Mouse (Mus musculus) heart, postnatal 36 days (tissue): ENCODE results near the gene Ythdf1. TPM values are rescaled to one million over a fixed set of nuclear protein-coding genes. Genes with fewer than 3 reads are reported as not detected.

ENCODE experiments used
- DNase-seq, 2 experiments: peaks; one replicate each; pipeline ENCODE4 v3.0.0; 2021 to 2022
- intact Hi-C: fragments of 180-260 bp; cut with DNase I; formaldehyde crosslinking; loops from one replicate; pipeline ENCODE4 v1.15.1; 2025
- total RNA-seq, 2 experiments: library from RNA; stranded (reverse); gene quantifications; 2 replicates each; pipeline ENCODE4 v1.2.3; 2021

Ythdf1 gene
- total RNA-seq, 2 experiments from 2014 or later: 36.8 to 37.6 TPM

DNA sequence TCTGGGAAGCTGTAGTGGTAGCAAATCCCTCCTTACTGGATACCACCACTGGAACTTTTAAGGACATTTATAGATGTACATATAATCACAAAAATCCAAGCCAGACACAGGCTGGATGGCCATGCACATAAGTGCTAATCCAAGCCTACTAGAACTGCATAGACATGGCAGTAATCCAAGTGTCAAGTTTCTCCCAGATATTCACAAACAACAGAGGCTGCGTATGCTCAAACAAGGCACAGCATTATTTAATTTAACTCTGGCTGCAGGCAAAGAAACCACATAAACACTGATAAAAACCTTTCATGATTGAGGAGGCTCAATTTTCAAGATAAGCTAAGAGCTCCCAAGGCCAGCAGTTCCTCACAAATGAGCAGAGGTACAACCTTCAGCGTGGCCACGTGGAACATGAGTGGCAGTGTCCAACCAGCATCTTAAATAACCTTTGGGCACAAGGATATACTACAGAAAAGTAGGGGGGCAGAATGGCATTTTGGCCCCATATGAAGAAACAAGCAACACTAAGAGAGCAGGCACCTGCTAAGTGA is 4.8 kb downstream of the Ythdf1 start:
- no peak for DNase-seq
- intact Hi-C loops: no loop called here

DNA sequence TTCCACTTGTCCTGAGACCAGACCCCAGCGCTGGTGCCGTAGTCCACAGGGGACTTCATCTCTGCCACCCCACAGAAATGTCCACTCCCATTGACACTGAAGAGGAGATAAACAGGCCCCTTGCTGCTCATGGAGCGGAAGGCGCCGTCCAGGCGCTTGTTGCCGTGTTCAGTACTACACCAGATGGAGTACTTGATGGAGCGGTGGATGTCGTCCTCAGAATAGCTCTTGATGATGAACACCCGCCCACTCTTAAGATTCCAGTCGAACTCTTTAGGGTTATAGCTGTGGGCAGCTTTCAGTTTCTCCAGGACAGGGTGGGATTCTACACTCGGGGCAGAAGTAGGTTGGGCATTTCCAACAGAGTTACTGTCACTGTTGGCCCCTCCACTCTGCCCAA is 9.8 kb downstream of the Ythdf1 start:
- DNase-seq: no peak
- intact Hi-C loops: no loop called here

DNA sequence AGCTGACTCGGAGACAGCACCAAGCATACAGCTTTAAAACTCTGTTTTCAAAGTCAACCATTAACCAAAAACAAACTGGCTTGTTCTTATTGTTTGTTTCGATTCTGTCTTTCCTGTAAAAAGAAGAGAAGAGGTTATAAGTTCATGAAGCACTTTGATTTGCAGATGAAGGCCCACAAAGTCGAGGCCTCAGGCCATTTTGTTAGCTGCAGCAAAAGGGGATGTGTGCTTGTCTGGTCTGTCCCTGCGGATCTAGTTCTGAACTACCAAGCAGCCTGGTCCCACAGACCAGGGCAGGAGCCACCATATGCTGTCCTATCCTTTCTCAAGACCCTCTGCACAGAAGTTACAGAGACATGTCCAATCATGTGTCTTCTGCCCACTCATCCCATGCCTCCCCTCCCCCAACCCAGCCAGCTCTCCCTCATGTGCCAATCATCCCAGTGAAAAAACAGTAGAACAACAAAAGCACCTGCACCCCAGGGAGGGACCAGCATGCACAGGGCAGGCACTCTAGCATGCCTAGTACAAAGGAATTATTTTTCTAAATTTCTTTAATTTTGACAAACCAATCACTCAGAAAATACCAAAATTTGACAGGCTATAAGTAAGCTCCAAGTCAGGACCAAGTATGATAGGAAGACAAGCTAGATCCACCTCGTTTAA is 15.1 kb downstream of the Ythdf1 start:
- DNase-seq: no peak
- intact Hi-C loops: no loop called here

DNA sequence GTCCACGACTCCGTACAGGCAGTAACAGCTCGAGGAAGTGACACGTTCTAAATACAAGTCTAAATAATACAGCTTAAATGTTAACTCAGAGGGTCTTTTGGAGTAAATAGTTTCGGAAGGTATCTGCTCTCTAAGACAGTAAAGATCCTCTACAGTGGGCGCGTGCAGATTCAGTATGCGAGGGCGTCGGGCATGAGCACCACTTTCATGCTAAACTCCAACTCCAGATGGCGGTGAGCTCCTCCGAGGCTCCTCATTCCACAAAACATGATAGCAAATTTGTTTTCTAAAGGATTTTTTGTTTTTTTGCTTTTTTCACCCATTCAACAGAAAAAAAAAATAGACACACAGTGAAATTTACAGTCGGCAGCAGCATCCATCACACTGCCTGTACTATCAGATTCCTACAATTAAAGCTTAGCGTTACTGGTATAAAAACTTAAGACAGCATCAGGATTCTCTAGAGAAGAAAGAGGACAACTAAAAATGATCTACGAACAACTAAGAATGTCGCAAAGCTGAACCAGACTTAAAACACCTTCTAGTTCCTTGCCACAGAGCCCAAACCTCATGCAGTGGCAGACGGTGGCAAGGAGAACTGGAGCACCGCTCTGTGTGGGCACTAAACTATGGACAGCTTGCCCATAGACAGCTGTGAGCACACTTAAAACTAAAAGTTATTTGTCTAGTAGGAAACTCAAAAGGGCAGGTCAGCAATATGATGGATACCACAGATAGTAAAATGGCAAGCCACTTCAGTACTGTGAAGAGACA is 16.1 kb downstream of the Ythdf1 start:
- DNase-seq: no peak
- intact Hi-C loops: no loop called here

DNA sequence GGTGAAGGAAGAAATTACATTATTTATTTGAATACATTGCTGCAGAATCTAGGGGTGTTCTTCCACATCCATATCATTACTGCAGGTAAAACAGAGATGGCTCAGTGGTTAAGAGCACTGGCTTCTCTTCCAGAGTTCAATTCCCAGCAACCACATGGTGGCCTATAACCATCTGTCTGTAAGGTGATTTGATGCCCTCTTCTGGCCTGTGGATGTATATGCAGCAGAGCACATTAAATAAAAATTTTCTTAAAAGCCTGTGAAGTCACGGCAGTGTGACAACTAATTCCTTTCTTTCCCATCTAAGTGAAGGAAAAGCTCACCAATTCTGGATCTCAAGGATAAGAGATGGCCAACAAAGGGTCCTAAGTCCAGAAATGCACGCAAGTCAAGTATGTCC is 18.7 kb downstream of the Ythdf1 start:
- intact Hi-C loops: no loop called here
- DNase-seq: no peak

DNA sequence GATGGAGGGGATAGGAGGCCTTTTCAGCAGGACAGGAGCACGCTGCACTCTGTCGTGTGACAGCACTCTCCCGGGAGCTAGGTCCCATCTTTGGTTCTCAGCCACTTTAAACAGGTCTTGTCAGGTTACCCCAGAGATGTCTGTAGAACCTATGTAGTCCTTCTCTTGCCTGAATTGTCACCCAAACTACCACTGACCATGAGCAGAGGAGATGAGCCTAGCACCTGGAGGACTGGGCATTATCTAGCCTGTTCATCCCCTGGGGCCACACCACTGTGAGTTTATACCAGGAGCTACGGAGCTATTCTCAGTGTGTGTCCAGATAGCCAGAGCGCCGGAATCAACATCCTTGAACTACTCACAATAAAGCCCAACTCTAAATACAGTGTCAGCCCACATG is 22.9 kb downstream of the Ythdf1 start:
- intact Hi-C loops: no loop called here
- DNase-seq: no peak

DNA sequence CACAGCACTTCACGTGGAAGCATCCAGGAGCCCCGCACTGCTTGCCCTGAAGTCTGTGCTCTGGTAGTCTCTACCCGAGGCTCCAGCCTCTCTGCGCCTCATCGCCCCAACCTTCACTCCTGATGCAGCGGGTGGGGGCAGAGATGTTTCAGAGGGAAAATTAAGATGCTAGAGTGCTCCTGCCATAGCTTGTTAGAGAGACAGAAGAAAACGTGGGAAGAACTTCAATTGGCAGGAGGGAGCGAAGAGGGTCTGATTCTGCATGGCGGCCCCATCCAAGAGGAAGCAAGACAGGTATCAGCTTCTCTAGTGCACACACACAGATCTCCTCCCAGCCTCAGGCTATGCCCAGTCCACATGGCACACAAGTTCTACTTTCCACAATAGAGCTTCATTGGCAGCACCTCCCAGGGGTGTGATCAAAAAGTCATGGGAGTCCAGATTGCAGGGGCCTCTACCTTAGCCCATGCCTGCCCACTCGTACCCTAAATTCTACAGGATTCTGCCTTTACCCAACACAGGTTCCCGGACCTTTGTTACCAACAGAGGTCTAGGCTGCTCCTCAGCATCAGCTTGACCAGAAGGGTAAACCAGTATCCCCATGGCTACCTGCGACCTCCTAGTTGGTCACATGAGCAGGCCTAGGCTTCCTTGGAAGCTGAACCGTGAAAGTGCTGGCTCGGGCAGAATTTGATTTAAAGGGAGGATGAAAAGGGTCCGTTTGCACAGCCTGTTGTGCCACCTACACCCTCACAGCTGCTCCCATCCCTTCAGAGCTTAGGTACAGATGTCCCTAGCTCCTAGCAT is 23.7 kb downstream of the Ythdf1 start:
- DNase-seq: no peak
- intact Hi-C loops: no loop called here

DNA sequence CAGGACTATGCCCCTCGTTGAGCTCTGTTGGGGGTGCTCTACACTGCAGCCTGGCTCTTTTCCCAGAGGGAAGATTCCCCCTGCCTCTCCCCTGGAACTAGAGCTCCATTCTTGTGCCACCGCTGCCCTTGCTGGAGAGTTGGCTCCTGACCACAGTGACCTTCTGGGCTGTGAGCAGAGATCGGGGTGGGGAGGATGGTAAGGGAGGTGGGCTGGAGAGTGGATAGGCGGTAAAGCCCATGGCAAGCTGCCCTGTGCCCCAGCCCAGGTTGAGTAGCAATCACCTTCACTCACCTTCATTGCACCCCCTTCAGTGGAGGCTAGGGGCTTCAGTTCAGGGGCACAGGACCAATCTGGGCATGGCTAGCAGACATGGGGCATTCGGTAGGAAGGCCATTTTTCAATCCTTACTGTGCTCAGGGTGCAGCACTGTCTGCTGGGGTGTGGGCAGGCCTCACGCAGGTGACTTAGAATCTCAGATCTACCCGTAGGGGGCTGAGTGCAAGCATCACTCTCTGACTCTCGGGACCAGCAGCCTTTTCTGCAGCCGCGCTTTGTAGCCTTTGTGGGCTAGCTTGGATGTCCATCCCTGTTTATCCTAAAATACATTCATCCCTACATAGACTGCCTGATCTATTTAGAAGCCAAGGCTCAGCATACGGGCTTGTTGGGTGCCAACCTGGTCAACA is 24.8 kb downstream of the Ythdf1 start:
- no peak for DNase-seq
- intact Hi-C loops: no loop called here

DNA sequence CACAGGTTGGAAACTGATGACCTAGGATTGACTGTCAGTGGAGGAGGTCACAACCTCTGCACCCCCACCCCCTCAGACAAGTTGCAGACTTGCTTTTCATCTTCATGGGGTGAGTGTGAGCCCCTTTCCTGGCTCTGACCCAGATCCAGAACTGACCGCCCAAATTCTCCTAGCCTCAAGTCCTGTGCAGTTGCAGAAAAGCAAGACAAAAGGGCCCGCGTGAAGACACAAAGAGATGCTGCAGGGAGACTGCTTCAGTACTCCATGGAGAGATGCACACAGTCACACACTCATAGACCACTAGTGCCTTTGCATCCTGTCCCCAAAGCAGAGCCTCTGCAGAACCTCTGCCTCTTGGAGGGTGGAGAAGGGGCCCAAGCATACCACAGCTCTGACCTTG is 25.4 kb downstream of the Ythdf1 start:
- intact Hi-C loops: no loop called here
- no peak for DNase-seq

DNA sequence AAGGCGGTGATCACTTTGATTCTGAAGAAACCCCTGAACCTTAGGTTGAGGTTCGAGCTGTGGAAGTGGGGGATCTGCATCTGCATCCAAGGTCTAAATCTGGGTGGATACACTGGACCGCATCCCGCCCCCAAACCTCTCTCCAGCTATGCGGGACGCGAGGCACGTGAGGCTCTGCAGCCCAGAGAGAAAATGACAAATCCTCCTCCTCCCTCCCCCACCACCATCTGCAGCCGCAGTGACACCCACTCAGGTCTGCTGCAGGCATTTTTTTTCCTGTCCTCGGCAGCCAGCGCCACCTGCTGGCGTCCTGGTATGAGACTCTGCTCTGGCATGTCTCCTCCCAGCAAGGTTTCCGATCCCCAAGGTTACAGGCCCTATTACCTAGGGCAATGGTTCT is 26.0 kb downstream of the Ythdf1 start:
- DNase-seq: peak; percentile 36 to 47
- intact Hi-C loops: loop anchor here (5.0 kb wide), 1 partner anchor 87 kb away; no protein-coding TSS in a partner anchor

DNA sequence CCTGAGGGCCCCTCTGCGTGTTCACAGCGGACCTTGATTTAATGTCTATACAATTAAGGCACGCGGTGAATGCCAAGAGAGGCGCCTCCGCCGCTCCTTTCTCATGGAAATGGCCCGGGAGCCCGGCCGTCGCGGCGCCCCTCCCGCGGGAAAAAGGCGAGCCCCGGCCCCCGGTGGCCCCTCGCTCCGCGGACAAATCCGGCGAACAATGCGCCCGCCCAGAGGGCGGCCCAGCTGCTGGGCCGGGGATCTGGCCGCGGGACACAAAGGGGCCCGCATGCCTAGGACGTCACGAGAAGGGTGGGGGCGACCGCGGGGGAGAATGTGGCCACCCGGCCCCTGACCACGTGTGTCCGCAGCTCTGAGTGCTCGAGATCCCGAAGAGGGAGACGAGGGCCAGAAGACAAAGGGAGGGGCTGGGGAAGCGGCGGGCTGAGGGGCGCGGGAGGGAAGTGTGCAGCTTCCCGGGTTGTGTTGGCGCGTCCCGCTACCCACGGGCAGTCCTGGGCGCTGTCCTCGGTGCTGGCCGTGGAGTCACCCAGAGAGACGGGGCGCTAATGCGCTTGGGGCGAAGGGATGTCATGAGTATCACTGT is 26.6 kb downstream of the Ythdf1 start:
- intact Hi-C loops: loop anchor here (5.0 kb wide), 1 partner anchor 87 kb away; no protein-coding TSS in a partner anchor
- peak; percentile 29 to 34 for DNase-seq

DNA sequence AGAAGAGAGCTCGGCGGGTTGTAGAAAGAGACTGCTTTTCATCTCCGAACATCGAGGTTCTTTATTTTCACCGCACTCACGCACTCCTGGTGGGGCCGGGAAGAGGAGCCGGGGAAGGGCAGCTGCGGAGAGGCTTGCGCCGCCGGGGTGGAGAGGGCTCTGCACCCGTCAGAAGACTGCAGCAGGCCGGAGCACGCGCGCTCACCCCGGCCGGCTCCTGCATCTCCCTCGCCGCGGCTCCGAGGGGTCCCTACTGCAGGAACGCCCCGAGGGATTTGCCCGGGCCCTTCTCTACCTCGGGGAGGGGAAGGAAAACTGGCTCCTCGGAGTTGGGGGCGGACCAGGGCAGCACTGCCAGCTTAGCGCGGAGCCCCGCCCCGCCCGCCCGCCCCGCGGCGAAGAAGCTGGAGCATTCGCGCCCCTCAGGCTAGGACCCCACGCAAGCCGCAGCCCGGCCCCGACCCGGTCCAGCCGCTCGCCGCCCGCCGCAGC is 27.2 kb downstream of the Ythdf1 start:
- intact Hi-C loops: loop anchor here (5.0 kb wide), 1 partner anchor 86 kb away; no protein-coding TSS in a partner anchor
- no peak for DNase-seq

DNA sequence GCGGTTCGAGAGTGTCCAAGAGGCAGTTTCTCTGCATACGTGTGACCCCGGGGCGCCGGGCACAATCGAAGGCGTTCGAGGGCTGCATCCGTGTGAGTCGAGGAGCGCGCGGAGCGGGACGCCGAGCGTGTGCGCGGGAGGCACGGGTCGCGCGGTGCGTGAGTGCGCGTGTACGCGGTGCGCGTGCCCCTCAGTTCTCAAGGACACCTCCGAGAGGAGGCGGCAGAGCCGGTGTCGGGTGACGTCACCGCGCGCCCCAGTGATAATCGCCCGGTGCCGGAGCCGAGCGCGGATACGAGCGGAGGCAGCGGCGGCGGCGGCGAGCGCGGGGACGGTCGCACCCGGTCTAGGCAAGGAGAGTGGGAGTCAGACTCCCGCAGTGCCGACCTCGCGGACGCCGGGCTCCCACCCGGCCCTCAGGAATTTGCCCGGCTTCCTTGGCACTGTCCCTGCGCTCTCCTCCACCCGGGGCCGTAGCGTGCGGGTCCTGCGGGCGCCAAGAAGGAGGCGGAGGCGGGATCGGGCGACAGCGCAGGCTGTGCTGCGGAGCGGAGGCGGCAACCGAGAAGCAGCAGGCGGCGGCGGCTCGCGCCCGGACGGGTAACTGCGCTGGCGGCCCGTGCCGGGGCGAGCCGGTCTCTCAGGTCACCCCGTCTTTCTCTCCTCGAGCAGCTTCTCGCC is 27.8 kb downstream of the Ythdf1 start:
- intact Hi-C loops: loop anchor here (5.0 kb wide), 1 partner anchor 86 kb away; no protein-coding TSS in a partner anchor
- DNase-seq: peak in 1 of 2 experiments; percentile 7

DNA sequence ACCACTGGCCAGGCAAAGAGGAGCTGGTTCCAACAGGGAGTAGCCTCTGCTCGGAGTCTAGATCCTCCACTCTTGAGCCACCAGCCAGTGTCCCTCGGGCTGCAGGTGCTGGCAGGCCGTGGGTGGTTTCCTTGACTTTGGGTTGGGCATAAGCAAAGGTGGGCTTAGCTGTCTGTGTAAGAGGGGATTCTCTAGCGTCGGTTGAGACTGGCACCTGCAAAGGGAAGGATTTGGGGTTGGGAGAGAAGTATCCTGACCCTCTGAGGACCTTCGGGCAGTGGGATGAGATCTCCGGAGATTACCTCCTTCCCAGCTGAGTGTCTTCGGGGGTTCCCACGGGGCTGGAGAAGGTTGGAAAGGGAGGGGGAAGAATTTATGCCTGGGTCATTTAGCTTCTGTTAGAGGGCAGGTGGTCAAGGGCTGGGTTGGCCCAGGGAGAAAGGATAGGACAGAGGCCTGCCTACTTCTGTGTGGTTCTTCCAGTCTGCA is 28.9 kb downstream of the Ythdf1 start:
- intact Hi-C loops: loop anchor here (5.0 kb wide), 1 partner anchor 85 kb away; no protein-coding TSS in a partner anchor

DNA sequence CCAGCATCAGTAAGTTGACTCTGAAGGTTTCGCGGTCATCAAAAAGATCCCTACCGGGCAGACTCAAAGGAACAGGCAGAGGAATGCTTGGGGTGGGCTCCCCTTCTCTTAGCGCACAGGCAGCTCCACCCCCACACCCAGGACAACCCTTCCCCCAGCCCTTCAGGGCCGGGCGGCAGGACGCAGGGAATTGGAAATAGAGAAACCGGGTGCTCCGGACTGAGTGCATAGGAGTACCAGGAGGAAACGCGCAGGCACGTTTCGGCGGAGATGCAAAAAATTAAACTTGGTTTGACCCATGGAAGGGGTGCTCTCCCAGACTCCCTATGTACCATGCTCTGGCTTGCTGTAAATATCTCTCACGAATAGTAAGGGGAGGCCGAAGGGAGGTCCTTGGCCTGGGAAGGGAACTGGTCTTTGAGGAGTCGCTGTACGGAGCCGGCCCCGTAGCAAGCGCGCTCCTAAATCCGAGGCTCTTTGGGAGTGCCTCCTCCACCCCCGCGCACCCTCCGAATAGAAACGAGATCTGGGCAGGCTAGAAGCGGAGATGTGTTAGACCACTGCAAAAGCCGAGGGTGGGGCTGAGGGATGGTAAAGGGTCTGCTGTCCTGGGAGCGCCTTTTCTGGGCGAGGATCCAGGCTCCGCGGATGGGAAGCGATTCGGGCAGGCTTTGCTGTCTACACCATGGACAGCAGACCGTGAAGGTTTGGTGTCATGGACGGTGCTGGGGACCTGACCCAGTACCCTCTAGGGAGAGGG is 29.5 kb downstream of the Ythdf1 start:
- intact Hi-C loops: loop anchor here (5.0 kb wide), 1 partner anchor 84 kb away; no protein-coding TSS in a partner anchor

More for the DNA sequence above, 28.9 kb downstream of the Ythdf1 start:
- no peak for DNase-seq

DNA sequence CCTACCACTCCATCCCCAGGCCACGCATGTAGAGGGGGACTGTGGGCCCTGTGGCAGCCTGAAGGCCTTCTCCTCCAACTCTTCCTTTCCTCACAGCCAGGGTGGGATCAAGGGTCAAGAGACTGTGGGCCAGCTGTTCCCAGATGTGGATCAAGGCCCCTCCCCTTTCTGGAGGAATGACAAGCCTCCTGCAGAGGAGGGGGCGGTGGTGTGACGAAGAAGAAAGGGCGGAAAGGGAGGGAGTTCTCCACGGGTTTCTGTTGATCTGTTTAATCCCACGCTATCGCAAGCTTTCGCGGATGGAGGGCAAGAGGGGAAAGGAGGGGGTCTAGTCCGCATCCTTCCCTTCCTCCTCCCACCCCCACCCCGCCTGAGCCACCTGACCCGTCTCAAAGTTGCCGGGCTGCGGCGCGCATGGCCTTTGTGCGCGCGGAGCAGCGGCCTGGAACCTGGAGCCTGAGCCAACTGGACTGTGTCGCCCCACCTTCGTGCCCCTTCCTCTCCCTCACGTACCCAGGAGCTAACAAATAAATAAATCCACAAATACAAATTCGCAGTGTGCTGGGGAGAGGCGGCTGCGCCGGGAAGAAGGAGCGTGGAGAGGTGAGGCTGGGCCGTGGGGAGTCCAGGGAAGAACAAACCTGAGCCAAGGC is 30.2 kb downstream of the Ythdf1 start:
- intact Hi-C loops: loop anchor here (5.0 kb wide), 1 partner anchor 83 kb away; no protein-coding TSS in a partner anchor
- DNase-seq: no peak

More for the DNA sequence above, 29.5 kb downstream of the Ythdf1 start:
- no peak for DNase-seq

DNA sequence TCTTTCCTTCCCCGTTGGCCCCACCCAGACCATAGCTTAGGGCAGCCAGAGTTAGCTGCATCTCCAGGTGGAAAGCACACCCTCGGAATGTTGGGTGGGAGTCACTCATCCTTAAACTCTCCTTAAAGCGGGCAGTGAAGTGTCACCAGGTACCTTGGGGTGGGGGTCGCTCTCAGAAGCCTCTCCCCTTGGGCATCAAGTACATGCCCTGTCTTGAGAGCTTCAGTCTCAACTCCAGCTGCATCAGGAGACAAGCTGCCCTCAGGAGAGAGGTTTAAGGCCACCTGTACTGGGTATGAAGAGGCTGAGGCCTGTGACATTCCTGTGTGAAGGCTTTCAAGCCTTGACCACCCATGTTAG is 30.8 kb downstream of the Ythdf1 start:
- intact Hi-C loops: loop anchor here (5.0 kb wide), 1 partner anchor 83 kb away; no protein-coding TSS in a partner anchor
- DNase-seq: no peak
